Mouse (Mus musculus): ENCODE measurements around the gene Cabp7. TPM values are rescaled to one million over a fixed set of nuclear protein-coding genes. Genes with fewer than 3 reads are reported as not detected.

The Cabp7 gene
- 0.29 TPM for total RNA-seq (2023)

DNA sequence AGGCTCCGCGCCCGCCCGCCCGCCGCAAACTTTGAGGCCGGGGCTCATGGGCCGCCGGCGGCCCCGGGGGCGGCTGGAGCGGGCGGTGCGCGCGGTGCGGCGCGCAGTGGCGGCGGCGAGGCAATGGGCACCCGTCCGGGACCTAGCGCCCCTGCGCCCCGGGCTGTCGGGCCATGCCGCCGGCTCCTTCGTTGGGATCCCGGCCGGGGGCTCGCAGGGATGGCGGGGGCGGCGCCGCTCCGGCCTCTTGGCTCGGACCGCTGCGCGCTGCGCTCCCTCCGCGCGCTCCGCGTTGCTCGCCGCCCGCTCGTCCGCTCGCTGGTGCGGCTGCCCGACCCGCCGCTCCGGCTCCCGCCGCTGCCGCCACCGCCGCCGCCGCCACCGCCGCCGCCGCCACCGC, at the start of gene Cabp7:
Cabp7 (minus strand) TSS at position 46 of the 400 bp plus-strand sequence.

DNA sequence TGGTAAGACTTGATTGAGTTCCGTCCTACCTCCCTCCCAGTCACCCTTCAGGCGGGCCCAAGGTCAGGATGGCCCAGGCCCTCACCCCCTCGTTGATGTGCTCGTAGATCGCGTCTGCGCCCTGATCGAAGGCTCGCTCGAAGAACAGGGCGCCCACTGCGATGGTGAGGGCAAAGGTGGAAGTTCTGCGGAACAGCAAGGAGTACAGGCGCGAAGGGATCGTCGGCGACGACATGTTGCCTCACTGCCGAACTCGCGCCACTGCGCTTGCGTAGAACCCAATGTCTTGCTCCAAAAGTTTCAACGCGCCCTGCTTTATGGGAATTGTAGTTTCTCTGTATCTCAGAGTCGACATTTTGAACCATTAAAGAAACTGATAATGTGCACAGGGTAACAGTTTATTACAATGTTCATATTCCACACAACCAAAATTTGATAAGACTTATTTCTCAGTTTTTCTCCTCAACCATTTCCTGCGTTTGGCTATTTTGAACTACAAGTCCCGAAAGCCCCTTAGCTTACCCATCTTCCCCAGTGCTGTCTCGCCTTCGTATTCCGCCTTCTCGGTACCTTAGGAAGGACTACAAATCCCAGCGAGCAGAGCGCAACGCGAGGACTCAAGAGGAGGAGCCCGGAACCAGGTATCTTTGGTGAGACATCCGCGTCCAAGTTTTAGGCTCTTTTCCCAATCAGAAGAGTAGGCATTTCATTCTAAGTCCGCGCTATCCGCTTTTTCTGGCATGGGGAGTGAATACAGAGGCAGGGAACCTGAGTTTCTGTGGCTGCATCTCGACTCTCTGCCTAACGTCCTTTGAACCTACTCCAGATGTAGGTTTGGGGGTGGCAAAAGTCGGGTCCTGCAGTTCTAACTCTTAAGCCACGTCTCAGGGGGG, 42.3 kb downstream of the Cabp7 start, which contains the start of the genes Uqcr10 and Zmat5:
Uqcr10 (minus strand) TSS at position 271 of the 893 bp plus-strand sequence.
Zmat5 (plus strand) TSS at position 607 of the 893 bp plus-strand sequence.

Other genes with a start within 250 kb of the Cabp7 start
- 97.5 TPM for gene Mtmr3, start 151.9 kb downstream of the Cabp7 start, total RNA-seq (2023)
- gene Gm11032, start 126.7 kb downstream of the Cabp7 start, total RNA-seq (2023) = not detected
- gene Ascc2, start 109.0 kb downstream of the Cabp7 start, total RNA-seq (2023) = 33.3 TPM
- 120 TPM for gene Uqcr10, start 42.4 kb downstream of the Cabp7 start, total RNA-seq (2023)
- gene Zmat5, start 42.1 kb downstream of the Cabp7 start, total RNA-seq (2023) = 24.5 TPM
- gene Nf2, start 102.8 kb upstream of the Cabp7 start, total RNA-seq (2023) = 46.9 TPM
- 22.2 TPM for gene Nipsnap1, start 127.2 kb upstream of the Cabp7 start, total RNA-seq (2023)
- gene Thoc5, start 148.5 kb upstream of the Cabp7 start, total RNA-seq (2023) = 39.6 TPM
- gene Nefh, start 201.3 kb upstream of the Cabp7 start, total RNA-seq (2023) = 2.7 TPM
- 89.1 TPM for gene Ap1b1, start 240.0 kb upstream of the Cabp7 start, total RNA-seq (2023)

All from CD4-positive naive resting alpha-beta T cell, adult 76 days (primary cell).